Comparison of ENCODE assay signal across 18 mouse cellular contexts in genomic region chr5:93100906-93101305, GRCm38 (mm10). TPM values are rescaled to one million over a fixed set of nuclear protein-coding genes. Genes with fewer than 3 reads are reported as not detected.
DNase-seq lines count a peak whose midpoint lies in the region; ATAC-seq and TF ChIP-seq lines count a peak whose summit lies in the region.
"Had no signal": no experiment of that assay in that cellular context is flagged by ENCODE, and none has a peak within 500 bp of the region (broad histone marks: within the 10 kb centered on the region; RNA-seq: fewer than 3 reads in every experiment).

No protein-coding gene starts in this region.

- H3K4me3 ChIP-seq in heart, embryonic 12.5 days = no peak overlapping the region
- no peak overlapping the region for H3K4me3 ChIP-seq in liver, postnatal 0 days (ENCODE audit: low read depth, low read length)
- no peak overlapping the region for H3K4me3 ChIP-seq in liver, embryonic 11.5 days (ENCODE audit: low read depth, low read length)
- no peak overlapping the region for H3K4me3 ChIP-seq in intestine, embryonic 15.5 days (replicated peaks)
- H3K4me3 ChIP-seq: embryonic facial prominence, embryonic 12.5 days; forebrain, embryonic 12.5 days; hindbrain, embryonic 13.5 days; left cerebral cortex, adult 2 months had no signal

- WGBS in heart, embryonic 12.5 days = 68% methylated on average over 4 of the region's 4 CpGs
- WGBS in liver, postnatal 0 days (ENCODE audit: insufficient replicate concordance) = 70% methylated on average over 4 of the region's 4 CpGs
- 80% methylated on average over 4 of the region's 4 CpGs for WGBS in liver, embryonic 11.5 days
- WGBS in intestine, embryonic 15.5 days = 89% methylated on average over 4 of the region's 4 CpGs

- no peak overlapping the region for H3K4me2 ChIP-seq in heart, embryonic 12.5 days
- no peak overlapping the region for H3K4me2 ChIP-seq in liver, postnatal 0 days (ENCODE audit: low read depth, low read length)
- H3K4me2 ChIP-seq in liver, embryonic 11.5 days = no peak overlapping the region
- H3K4me2 ChIP-seq in intestine, embryonic 15.5 days (replicated peaks) = 0 out of 2 replicates have a peak overlapping the region, but pooled peaks have one; percentile 3
- H3K4me2 ChIP-seq: embryonic facial prominence, embryonic 12.5 days; forebrain, embryonic 12.5 days; hindbrain, embryonic 13.5 days had no signal

- TF ChIP-seq EP300 in liver, postnatal 0 days (IDR thresholded peaks at IDR 0.05; ENCODE audit: low read depth) = no peak

- no peak for TF ChIP-seq CTCF in liver, postnatal 0 days (IDR thresholded peaks at IDR 0.05; ENCODE audit: low read depth)

- no peak for ATAC-seq in heart, embryonic 12.5 days (ENCODE audit: insufficient number of reproducible peaks, low FRiP score)
- ATAC-seq in liver, postnatal 0 days = no peak
- no peak for ATAC-seq in liver, embryonic 11.5 days (replicated peaks; ENCODE audit: low FRiP score)
- no peak for ATAC-seq in intestine, embryonic 15.5 days
- no peak for ATAC-seq in monocyte, adult 5-6 weeks (replicated peaks; ENCODE audit: insufficient number of reproducible peaks, low FRiP score, low TSS enrichment, poor library complexity, severe bottlenecking)
- ATAC-seq: Patski had no signal

- H3K27me3 ChIP-seq in heart, embryonic 12.5 days (replicated peaks) = no peaks in the 10 kb centered on the region
- no peaks in the 10 kb centered on the region for H3K27me3 ChIP-seq in liver, postnatal 0 days (ENCODE audit: insufficient read depth, low read length)
- H3K27me3 ChIP-seq in liver, embryonic 11.5 days (replicated peaks; ENCODE audit: control insufficient read depth, insufficient read depth, low read length) = no peaks in the 10 kb centered on the region
- no peaks in the 10 kb centered on the region for H3K27me3 ChIP-seq in intestine, embryonic 15.5 days (replicated peaks)
- H3K27me3 ChIP-seq: embryonic facial prominence, embryonic 12.5 days; forebrain, embryonic 12.5 days; hindbrain, embryonic 13.5 days; Patski had no signal

- intact Hi-C loops in heart, postnatal 36 days (cut with DNase I) = loop anchor here (5.0 kb wide), 1 partner anchor 104 kb away; no protein-coding TSS in a partner anchor

- 0 out of 2 replicates have a peak overlapping the region, but pooled peaks have one; percentile 29 for H3K27ac ChIP-seq in heart, embryonic 12.5 days (ENCODE audit: poor library complexity, severe bottlenecking)
- H3K27ac ChIP-seq in liver, postnatal 0 days (ENCODE audit: low read depth) = 0 out of 2 replicates have a peak overlapping the region, but pooled peaks have one; percentile 29
- H3K27ac ChIP-seq in liver, embryonic 11.5 days (ENCODE audit: low read depth, low read length) = no peak overlapping the region
- peak overlapping the region; percentile 48 for H3K27ac ChIP-seq in intestine, embryonic 15.5 days
- H3K27ac ChIP-seq: embryonic facial prominence, embryonic 12.5 days; forebrain, embryonic 12.5 days; hindbrain, embryonic 13.5 days; left cerebral cortex, adult 2 months had no signal

- H3K9ac ChIP-seq in heart, embryonic 12.5 days = no peak overlapping the region
- H3K9ac ChIP-seq in liver, postnatal 0 days (replicated peaks) = no peak overlapping the region
- H3K9ac ChIP-seq in liver, embryonic 11.5 days (ENCODE audit: low read depth, low read length) = no peak overlapping the region
- H3K9ac ChIP-seq in intestine, embryonic 15.5 days = no peak overlapping the region
- H3K9ac ChIP-seq: embryonic facial prominence, embryonic 12.5 days; forebrain, embryonic 12.5 days; hindbrain, embryonic 13.5 days had no signal

- peaks cover 4% of the 10 kb centered on the region; the same call in 1 of the 2 replicates for H3K36me3 ChIP-seq in heart, embryonic 12.5 days
- no peaks in the 10 kb centered on the region for H3K36me3 ChIP-seq in liver, postnatal 0 days (replicated peaks; ENCODE audit: insufficient read depth, low read length)
- no peaks in the 10 kb centered on the region for H3K36me3 ChIP-seq in liver, embryonic 11.5 days (ENCODE audit: control insufficient read depth, insufficient read depth, low read length)
- H3K36me3 ChIP-seq in intestine, embryonic 15.5 days = no peaks in the 10 kb centered on the region
- H3K36me3 ChIP-seq: embryonic facial prominence, embryonic 12.5 days; hindbrain, embryonic 13.5 days had no signal

- H3K9me3 ChIP-seq in heart, embryonic 12.5 days (replicated peaks) = no peaks in the 10 kb centered on the region
- H3K9me3 ChIP-seq in liver, postnatal 0 days (ENCODE audit: low read length) = no peaks in the 10 kb centered on the region
- no peaks in the 10 kb centered on the region for H3K9me3 ChIP-seq in liver, embryonic 11.5 days (ENCODE audit: control insufficient read depth, low read length)
- no peaks in the 10 kb centered on the region for H3K9me3 ChIP-seq in intestine, embryonic 15.5 days
- H3K9me3 ChIP-seq: embryonic facial prominence, embryonic 12.5 days; forebrain, embryonic 12.5 days; hindbrain, embryonic 13.5 days had no signal

- peaks cover 51% of the 10 kb centered on the region for H3K4me1 ChIP-seq in heart, embryonic 12.5 days (replicated peaks)
- peaks cover 11% of the 10 kb centered on the region; the same call in 1 of the 2 replicates for H3K4me1 ChIP-seq in liver, postnatal 0 days (ENCODE audit: insufficient read depth)
- H3K4me1 ChIP-seq in liver, embryonic 11.5 days (replicated peaks; ENCODE audit: control insufficient read depth, insufficient read depth, low read length) = peaks cover 7% of the 10 kb centered on the region
- peaks cover 40% of the 10 kb centered on the region for H3K4me1 ChIP-seq in intestine, embryonic 15.5 days (replicated peaks)

- no peak for DNase-seq in heart, postnatal 36 days
- DNase-seq in liver, postnatal 0 days = no peak
- no peak for DNase-seq in liver, embryonic 11.5 days (ENCODE audit: low spot score)
- peak; percentile 21 for DNase-seq in ES-CJ7 (ENCODE audit: low read depth, low spot score)
- DNase-seq in cerebellum, postnatal 10 days = no peak
- DNase-seq: cerebellum, postnatal 14 days; gastrocnemius, postnatal 10 days; right cerebral cortex, postnatal 4 days; thymus, postnatal 4 days had no signal

RNA-seq across cellular contexts. Expression of gene Sept11, which starts 7.7 kb away (rescaled TPM):
- 115 and 123 TPM in 2 replicates for polyA plus RNA-seq in heart, embryonic 12.5 days (2016; fragmentation: Nextera tagmentation; extraction: Ambion mirVana)
- 10 to 100 TPM; 29.9 to 32.5 TPM for total RNA-seq in heart, postnatal 36 days (2021)
- polyA plus RNA-seq in liver, postnatal 0 days (2015; fragmentation: Nextera tagmentation; extraction: Ambion mirVana) = 12.1 and 12.2 TPM in 2 replicates
- polyA plus RNA-seq in liver, embryonic 11.5 days (2014; fragmentation: Nextera tagmentation; extraction: Ambion mirVana) = 89.0 and 95.1 TPM in 2 replicates
- 138 and 157 TPM in 2 replicates for polyA plus RNA-seq in intestine, embryonic 15.5 days (2015; fragmentation: Nextera tagmentation; extraction: Ambion mirVana)
- 78.7 to 182 TPM (median 86.3 TPM) in 3 replicates for total RNA-seq in monocyte, adult 5-6 weeks (2017)

RNA-seq across cellular contexts. Expression of gene Sowahb, which starts 56.1 kb away (rescaled TPM):
- polyA plus RNA-seq in heart, embryonic 12.5 days (2016; fragmentation: Nextera tagmentation; extraction: Ambion mirVana) = 0.12 and 0.23 TPM in 2 replicates
- under 1 TPM in 1 of 2 experiments, not detected in 1; 0.08 TPM for total RNA-seq in heart, postnatal 36 days (2021)
- 1.8 and 3.9 TPM in 2 replicates for polyA plus RNA-seq in liver, postnatal 0 days (2015; fragmentation: Nextera tagmentation; extraction: Ambion mirVana)
- 0.44 and 0.51 TPM in 2 replicates for polyA plus RNA-seq in liver, embryonic 11.5 days (2014; fragmentation: Nextera tagmentation; extraction: Ambion mirVana)
- 5.8 and 6.1 TPM in 2 replicates for polyA plus RNA-seq in intestine, embryonic 15.5 days (2015; fragmentation: Nextera tagmentation; extraction: Ambion mirVana)
- not detected in 3 replicates for total RNA-seq in monocyte, adult 5-6 weeks (2017)
- total RNA-seq: megakaryocyte progenitor cell, adult 5-6 weeks had no signal
- polyA plus RNA-seq: hindbrain, embryonic 13.5 days had no signal
